Comparison of ENCODE assay signal across 14 mouse cellular contexts in the genomic region with DNA sequence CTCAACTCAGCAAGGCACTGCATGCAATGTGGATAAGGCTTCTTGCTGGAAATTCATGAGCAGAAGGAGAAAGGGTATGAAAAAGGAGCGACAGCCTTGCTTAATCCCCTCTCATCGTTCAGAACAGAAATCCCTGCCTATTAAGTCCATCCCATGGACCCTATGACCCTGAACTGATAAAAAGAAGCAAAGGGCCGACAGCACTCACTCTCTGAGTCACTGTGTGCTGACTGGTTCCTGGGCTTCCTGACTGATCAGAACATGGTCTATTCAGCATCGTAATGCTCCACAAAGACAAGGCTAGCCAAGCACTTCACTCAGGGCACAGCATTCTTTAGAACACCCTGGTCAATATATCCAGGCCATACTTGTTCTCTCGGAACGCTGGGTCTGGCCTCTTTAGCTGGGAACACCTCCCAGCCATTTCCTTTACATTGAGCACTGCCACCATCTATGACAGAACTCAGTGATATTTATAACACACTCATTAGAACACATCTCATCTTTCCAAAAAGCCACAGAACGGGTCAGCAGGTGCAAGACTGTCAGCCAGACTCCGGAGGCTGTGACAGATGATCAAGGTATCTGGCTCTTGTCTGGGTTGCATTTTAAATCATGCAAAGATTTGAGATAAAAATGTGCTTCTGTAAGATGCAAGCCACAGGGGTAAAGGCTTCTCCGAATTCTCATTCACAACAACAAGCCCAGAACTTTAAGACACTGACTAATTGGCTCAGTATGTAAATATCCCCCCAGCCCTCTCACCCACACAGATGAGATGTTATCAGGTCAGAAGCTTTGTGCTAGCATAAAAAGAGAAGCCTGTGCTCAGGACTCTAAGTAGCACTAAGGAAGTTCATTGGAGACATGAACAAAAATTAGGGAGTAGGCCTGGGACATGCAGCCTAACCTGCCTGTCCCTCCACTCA.
DNase-seq lines count a peak whose midpoint lies in the region; ATAC-seq and TF ChIP-seq lines count a peak whose summit lies in the region.
"Had no signal": no experiment of that assay in that cellular context is flagged by ENCODE, and none has a peak within 500 bp of the region (broad histone marks: within the 10 kb centered on the region; RNA-seq: fewer than 3 reads in every experiment).

No protein-coding gene starts in this region.

- H3K9ac ChIP-seq in hindbrain, embryonic 14.5 days, result no peak overlapping the region
- no peak overlapping the region for H3K9ac ChIP-seq in hindbrain, embryonic 11.5 days (ENCODE audit: low read depth, low read length)
- no peak overlapping the region for H3K9ac ChIP-seq in intestine, postnatal 0 days (ENCODE audit: low read depth, low read length)
- H3K9ac ChIP-seq in liver, embryonic 12.5 days, result no peak overlapping the region
- H3K9ac ChIP-seq: embryonic facial prominence, embryonic 13.5 days; liver, embryonic 14.5 days had no signal

- H3K36me3 ChIP-seq in hindbrain, embryonic 14.5 days (replicated peaks; ENCODE audit: control insufficient read depth, insufficient read depth), result peaks cover 3% of the 10 kb centered on the region; the same call in 1 of the 2 replicates
- no peaks in the 10 kb centered on the region for H3K36me3 ChIP-seq in hindbrain, embryonic 11.5 days (ENCODE audit: control insufficient read depth, insufficient read depth, low read length)
- no peaks in the 10 kb centered on the region for H3K36me3 ChIP-seq in intestine, postnatal 0 days (ENCODE audit: control insufficient read depth, insufficient read depth)
- no peaks in the 10 kb centered on the region for H3K36me3 ChIP-seq in liver, embryonic 12.5 days
- H3K36me3 ChIP-seq: embryonic facial prominence, embryonic 13.5 days; G1E had no signal

- 0 out of 2 replicates have a peak, but pooled peaks cover 3% of the 10 kb centered on the region for H3K4me1 ChIP-seq in hindbrain, embryonic 14.5 days (replicated peaks; ENCODE audit: control insufficient read depth, insufficient read depth, low read length)
- H3K4me1 ChIP-seq in hindbrain, embryonic 11.5 days (replicated peaks; ENCODE audit: control insufficient read depth, insufficient read depth, low read length), result no peaks in the 10 kb centered on the region
- no peaks in the 10 kb centered on the region for H3K4me1 ChIP-seq in intestine, postnatal 0 days (replicated peaks; ENCODE audit: control insufficient read depth, insufficient read depth, low read length)
- H3K4me1 ChIP-seq in liver, embryonic 12.5 days, result 0 out of 2 replicates have a peak, but pooled peaks cover 4% of the 10 kb centered on the region

- no peak overlapping the region for H3K4me2 ChIP-seq in hindbrain, embryonic 14.5 days (replicated peaks)
- no peak overlapping the region for H3K4me2 ChIP-seq in hindbrain, embryonic 11.5 days (replicated peaks; ENCODE audit: low read depth, low read length)
- H3K4me2 ChIP-seq in intestine, postnatal 0 days (replicated peaks; ENCODE audit: low read depth), result no peak overlapping the region
- H3K4me2 ChIP-seq in liver, embryonic 12.5 days, result no peak overlapping the region
- H3K4me2 ChIP-seq: embryonic facial prominence, embryonic 13.5 days had no signal

- H3K9me3 ChIP-seq in hindbrain, embryonic 14.5 days (ENCODE audit: control insufficient read depth, low read length), result no peaks in the 10 kb centered on the region
- H3K9me3 ChIP-seq in hindbrain, embryonic 11.5 days (ENCODE audit: control insufficient read depth, low read length), result no peaks in the 10 kb centered on the region
- no peaks in the 10 kb centered on the region for H3K9me3 ChIP-seq in intestine, postnatal 0 days (ENCODE audit: control insufficient read depth)
- H3K9me3 ChIP-seq in liver, embryonic 12.5 days (replicated peaks), result no peaks in the 10 kb centered on the region
- H3K9me3 ChIP-seq: embryonic facial prominence, embryonic 13.5 days; G1E had no signal

- H3K4me3 ChIP-seq in hindbrain, embryonic 14.5 days (replicated peaks; ENCODE audit: low read length), result no peak overlapping the region
- H3K4me3 ChIP-seq in hindbrain, embryonic 11.5 days (ENCODE audit: low read depth, low read length), result no peak overlapping the region
- no peak overlapping the region for H3K4me3 ChIP-seq in intestine, postnatal 0 days (ENCODE audit: low read depth, low read length)
- no peak overlapping the region for H3K4me3 ChIP-seq in liver, embryonic 12.5 days
- H3K4me3 ChIP-seq: embryonic facial prominence, embryonic 13.5 days had no signal

- peak; percentile 44 to 66 for DNase-seq in adrenal gland, adult (ENCODE audit: inconsistent age in 2 of 2, low spot score in 1 of 2)
- DNase-seq in adrenal gland, adult 8-10 months, result no peak
- no peak for DNase-seq in hindbrain, embryonic 14.5 days (ENCODE audit: low spot score)
- DNase-seq in hindbrain, embryonic 11.5 days (ENCODE audit: low spot score), result no peak
- peak; percentile 77 for DNase-seq in cerebellum, adult 9-10 months
- DNase-seq in layer of hippocampus, postnatal 14 days (ENCODE audit: low spot score in 2 of 2), result no peak
- DNase-seq: kidney, postnatal 14 days; thymus, adult 2 months had no signal

- WGBS in hindbrain, embryonic 14.5 days, result 67% methylated on average over 9 of the region's 9 CpGs
- 75% methylated on average over 9 of the region's 9 CpGs for WGBS in hindbrain, embryonic 11.5 days
- 60% methylated on average over 9 of the region's 9 CpGs for WGBS in intestine, postnatal 0 days
- 63% methylated on average over 9 of the region's 9 CpGs for WGBS in liver, embryonic 12.5 days (ENCODE audit: insufficient replicate concordance)

- H3K27ac ChIP-seq in hindbrain, embryonic 14.5 days, result 0 out of 2 replicates have a peak overlapping the region, but pooled peaks have one; percentile 26
- no peak overlapping the region for H3K27ac ChIP-seq in hindbrain, embryonic 11.5 days (ENCODE audit: low read depth, low read length)
- H3K27ac ChIP-seq in intestine, postnatal 0 days (ENCODE audit: low read depth, low read length), result no peak overlapping the region
- no peak overlapping the region for H3K27ac ChIP-seq in liver, embryonic 12.5 days
- H3K27ac ChIP-seq: embryonic facial prominence, embryonic 13.5 days; liver, embryonic 14.5 days had no signal

- no peak for TF ChIP-seq CTCF in intestine, postnatal 0 days (IDR thresholded peaks at IDR 0.05; ENCODE audit: low read depth)

- H3K27me3 ChIP-seq in hindbrain, embryonic 14.5 days (ENCODE audit: control insufficient read depth, insufficient read depth, low read length), result no peaks in the 10 kb centered on the region
- no peaks in the 10 kb centered on the region for H3K27me3 ChIP-seq in hindbrain, embryonic 11.5 days (ENCODE audit: control insufficient read depth, insufficient read depth, low read length)
- H3K27me3 ChIP-seq in intestine, postnatal 0 days (replicated peaks; ENCODE audit: control insufficient read depth, insufficient read depth, low read length), result no peaks in the 10 kb centered on the region
- H3K27me3 ChIP-seq in liver, embryonic 12.5 days (replicated peaks), result no peaks in the 10 kb centered on the region
- H3K27me3 ChIP-seq: embryonic facial prominence, embryonic 13.5 days had no signal

- no peak for ATAC-seq in hindbrain, embryonic 14.5 days (ENCODE audit: low FRiP score)
- no peak for ATAC-seq in hindbrain, embryonic 11.5 days (ENCODE audit: low FRiP score)
- 0 out of 2 replicates have a peak, but pooled peaks have one; percentile 46 for ATAC-seq in intestine, postnatal 0 days
- ATAC-seq in liver, embryonic 12.5 days, result no peak
- ATAC-seq: forebrain, embryonic 16.5 days had no signal

Comparison
In these comparisons a context has a peak if more than half of its experiments do, and no peak if none do; other contexts are left out.
1. DNase-seq: peak in adrenal gland, adult (2 of 2) and cerebellum, adult 9-10 months (single experiment); none in adrenal gland, adult 8-10 months (single experiment), hindbrain, embryonic 14.5 days (single experiment), hindbrain, embryonic 11.5 days (single experiment) and layer of hippocampus, postnatal 14 days (0 of 2).